Mouse (Mus musculus) cerebellum, adult 9-11 months (tissue): ENCODE measurements at regions not wholly inside any gene's neighbourhood (a gene's known extent, or its start where the extent isn't known, plus 50 kb on each side); places are given as distances from the start of the nearest gene placed in this dataset.

Experiments
- DNase-seq: peaks from one replicate; pipeline ENCODE4 v3.0.0; 2022

GRCm38 (mm10) chr1:23207024-23207423 lies 105.0 kb upstream of the 4933415F23Rik start:
- no peak for DNase-seq

GRCm38 (mm10) chr1:23202511-23203435 lies 100.7 kb upstream of the 4933415F23Rik start:
- DNase-seq: no peak

DNA sequence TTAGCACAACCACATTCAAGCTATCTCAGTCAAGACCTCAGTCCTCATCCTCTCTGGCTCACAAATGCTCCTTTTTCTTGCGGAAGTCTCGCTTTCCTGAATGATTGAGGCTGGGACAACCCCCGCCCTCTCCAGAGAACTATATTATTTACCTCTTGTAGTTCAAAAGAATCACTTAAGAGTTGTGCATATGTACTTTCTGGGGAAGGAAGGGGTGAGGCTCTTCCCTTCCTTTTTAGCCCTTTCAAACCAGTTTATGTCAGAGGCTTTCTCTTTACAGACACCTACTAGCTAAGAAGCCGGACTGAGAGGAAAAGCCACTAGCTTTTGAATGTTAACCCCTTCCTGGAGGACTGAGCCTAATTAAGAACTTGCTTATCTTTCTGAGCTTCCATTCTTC lies 98.4 kb upstream of the 4933415F23Rik start:
- no peak for DNase-seq

GRCm38 (mm10) chr1:23190316-23191005 lies 88.4 kb upstream of the 4933415F23Rik start:
- DNase-seq: no peak

DNA sequence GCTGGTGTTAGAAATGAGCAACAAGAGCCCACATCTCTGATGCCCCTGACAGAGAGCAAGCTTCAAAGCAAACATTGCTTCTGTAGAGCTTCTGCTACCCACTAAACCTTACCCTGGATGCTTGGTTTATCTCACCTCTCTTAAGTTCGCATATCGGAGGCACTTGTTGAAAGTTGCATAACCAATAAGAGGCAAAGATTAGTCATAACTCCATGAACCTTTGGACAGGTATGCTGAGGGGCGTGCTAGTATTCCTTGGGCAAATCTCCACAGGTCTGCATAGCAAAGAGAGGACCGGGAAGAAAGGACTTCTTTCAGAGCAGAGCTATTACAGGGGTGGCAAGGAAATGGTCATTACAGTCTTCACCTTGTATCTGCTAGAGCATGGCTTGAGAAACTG lies 87.7 kb upstream of the 4933415F23Rik start:
- DNase-seq: no peak

DNA sequence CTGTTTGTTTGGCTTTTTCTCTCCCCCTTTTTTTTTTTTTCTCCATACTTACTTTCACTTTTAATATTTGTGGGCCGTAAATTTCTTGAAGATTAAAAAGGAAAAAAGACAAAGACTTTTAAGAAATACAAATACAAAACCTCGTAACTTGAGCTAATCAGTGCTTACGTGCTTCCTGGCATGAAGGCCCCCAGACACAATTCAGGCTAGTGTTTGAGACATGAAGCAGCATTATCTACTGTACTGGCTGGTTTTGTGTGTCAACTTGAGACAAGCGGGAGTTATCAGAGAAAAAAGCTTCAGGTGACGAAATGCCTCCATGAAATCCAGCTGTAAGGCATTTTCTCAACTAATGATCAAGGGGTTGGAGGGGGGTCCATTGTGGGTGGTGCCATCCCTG lies 86.2 kb upstream of the 4933415F23Rik start:
- no peak for DNase-seq

DNA sequence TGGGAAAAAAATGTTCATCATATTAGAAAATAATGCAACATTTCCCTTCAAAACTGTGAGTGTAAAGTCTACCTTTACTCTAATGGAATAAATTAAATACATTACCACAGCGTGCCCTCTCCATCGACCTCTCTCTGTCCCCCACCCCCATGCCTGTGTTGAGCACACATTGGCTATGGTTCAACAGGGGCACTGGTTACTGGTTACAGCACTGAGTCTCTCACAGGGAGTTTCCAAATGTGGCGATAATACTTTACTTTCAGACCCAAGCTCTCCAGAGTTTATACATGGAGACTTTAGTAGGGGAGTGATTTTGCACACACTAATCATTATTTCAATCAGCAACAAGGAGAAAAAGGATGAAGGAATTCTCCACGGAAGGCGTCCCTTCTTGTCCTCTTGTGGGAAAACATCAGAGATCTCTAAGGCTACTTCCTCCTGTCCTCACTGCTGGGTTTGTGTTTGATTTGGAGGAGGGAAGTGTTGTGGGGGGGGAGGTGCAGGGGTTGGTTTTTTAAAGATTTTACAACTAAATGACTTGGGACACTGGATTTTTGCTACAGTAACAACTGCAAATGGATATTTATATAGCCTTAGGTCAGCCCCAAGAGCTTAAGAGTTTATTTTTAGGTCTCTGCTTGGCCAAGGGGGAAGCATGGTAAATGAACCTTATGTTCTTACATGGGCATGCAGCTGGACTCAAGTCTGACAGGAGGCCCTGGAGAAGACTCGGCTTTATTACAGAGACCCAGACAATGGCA lies 85.6 kb upstream of the 4933415F23Rik start:
- DNase-seq: no peak

GRCm38 (mm10) chr1:23184728-23185127 lies 82.7 kb upstream of the 4933415F23Rik start:
- no peak for DNase-seq

GRCm38 (mm10) chr1:23182541-23182940 lies 80.5 kb upstream of the 4933415F23Rik start:
- no peak for DNase-seq

GRCm38 (mm10) chr1:23178335-23178974 lies 76.4 kb upstream of the 4933415F23Rik start:
- no peak for DNase-seq

GRCm38 (mm10) chr1:23174022-23174421 lies 72.0 kb upstream of the 4933415F23Rik start:
- DNase-seq: no peak

- DNase-seq: no peak
Observed at GRCm38 (mm10) chr1:23173054-23173802, 71.2 kb upstream of the 4933415F23Rik start.

DNA sequence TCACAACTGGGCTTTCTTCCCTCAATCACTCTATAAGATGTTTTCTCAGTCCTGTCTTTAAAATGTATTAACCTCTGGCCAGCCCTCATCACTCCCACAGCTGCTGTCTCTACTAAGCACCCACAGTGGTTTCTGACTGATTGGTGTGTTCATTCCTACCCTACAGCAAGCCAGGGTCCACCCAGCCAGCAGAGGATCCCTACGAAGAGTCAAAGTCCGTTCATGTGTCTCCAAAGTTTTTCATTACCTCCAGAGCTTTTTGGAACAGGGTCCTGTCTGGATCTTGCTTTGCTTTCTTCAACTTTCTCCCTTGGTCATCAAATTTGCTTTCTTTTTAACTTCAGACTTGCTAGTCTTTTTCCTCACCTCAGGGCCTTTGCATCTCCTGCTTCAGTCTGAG lies 69.3 kb upstream of the 4933415F23Rik start:
- DNase-seq: no peak

- DNase-seq: no peak
Observed at GRCm38 (mm10) chr1:23170711-23171110, 68.7 kb upstream of the 4933415F23Rik start.

- no peak for DNase-seq
Observed at GRCm38 (mm10) chr1:23168504-23168903, 66.5 kb upstream of the 4933415F23Rik start.

- no peak for DNase-seq
Observed at GRCm38 (mm10) chr1:23163371-23163935, 61.4 kb upstream of the 4933415F23Rik start.

DNA sequence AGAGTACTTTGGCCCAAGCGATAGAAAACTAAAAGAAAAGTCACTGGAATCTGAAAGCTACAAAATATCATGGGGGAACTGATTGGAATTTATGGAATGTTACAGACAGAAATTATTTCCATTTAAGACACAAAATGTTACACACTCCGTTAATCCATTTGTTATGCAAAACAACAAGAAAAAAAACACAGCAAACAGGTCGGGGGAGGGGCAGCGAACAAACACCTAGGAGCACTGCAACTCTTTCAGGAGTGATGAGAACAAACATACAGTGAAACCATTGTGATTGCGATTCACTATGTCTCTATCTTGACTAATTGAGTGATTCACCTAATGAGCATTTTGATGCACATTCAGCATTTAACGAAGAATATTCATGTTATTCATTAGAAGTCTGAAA lies 60.7 kb upstream of the 4933415F23Rik start:
- DNase-seq: no peak
